Mouse (Mus musculus): ENCODE measurements around the gene Dpt.
A peak's percentile ranks its signal among the peaks of the same experiment; 100 is the strongest.
"Not testable (repeated sequence)": the region's sequence is repeated elsewhere in the genome, so short reads cannot be mapped to it uniquely, and the experiment has no call there.

Gene Dpt

GRCm38 (mm10) chr1:164821307-164821706, 24.9 kb downstream of the Dpt start:
- no peak for DNase-seq (ENCODE audit: low spot score)

GRCm38 (mm10) chr1:164821821-164822220, 25.4 kb downstream of the Dpt start:
- peak; percentile 13 for DNase-seq (ENCODE audit: low spot score)

- DNase-seq (ENCODE audit: low spot score), result no peak
Measured at GRCm38 (mm10) chr1:164822268-164822667, 25.8 kb downstream of the Dpt start.

GRCm38 (mm10) chr1:164824896-164825295, 28.5 kb downstream of the Dpt start:
- peak; percentile 12 for DNase-seq (ENCODE audit: low spot score)

- no peak for DNase-seq (ENCODE audit: low spot score)
Measured at GRCm38 (mm10) chr1:164829881-164830280, 33.4 kb downstream of the Dpt start.

- DNase-seq (ENCODE audit: low spot score), result no peak
Measured at GRCm38 (mm10) chr1:164832459-164832858, 36.0 kb downstream of the Dpt start.

GRCm38 (mm10) chr1:164848616-164849265, 52.3 kb downstream of the Dpt start:
- DNase-seq (ENCODE audit: low spot score), result no peak

GRCm38 (mm10) chr1:164855700-164856099, 59.3 kb downstream of the Dpt start:
- not testable (repeated sequence) for DNase-seq (ENCODE audit: low spot score)

GRCm38 (mm10) chr1:164859952-164860351, 63.5 kb downstream of the Dpt start:
- no peak for DNase-seq (ENCODE audit: low spot score)

- DNase-seq (ENCODE audit: low spot score), result no peak
Measured at GRCm38 (mm10) chr1:164860782-164861181, 64.3 kb downstream of the Dpt start.

- DNase-seq (ENCODE audit: low spot score), result no peak
Measured at GRCm38 (mm10) chr1:164861501-164861900, 65.1 kb downstream of the Dpt start.

GRCm38 (mm10) chr1:164862946-164863883, 66.8 kb downstream of the Dpt start:
- DNase-seq (ENCODE audit: low spot score), result no peak

- no peak for DNase-seq (ENCODE audit: low spot score)
Measured at GRCm38 (mm10) chr1:164864666-164865065, 68.2 kb downstream of the Dpt start.

GRCm38 (mm10) chr1:164870694-164871093, 74.2 kb downstream of the Dpt start:
- DNase-seq (ENCODE audit: low spot score), result peak; percentile 39

Data from embryo, embryonic 10 days (tissue).